Mouse (Mus musculus): ENCODE measurements around the gene Fxyd5. TPM values are rescaled to one million over a fixed set of nuclear protein-coding genes. Genes with fewer than 3 reads are reported as not detected.

The Fxyd5 gene
- polyA plus RNA-seq, 1 experiment from 2014 or later = 14.8 TPM

DNA sequence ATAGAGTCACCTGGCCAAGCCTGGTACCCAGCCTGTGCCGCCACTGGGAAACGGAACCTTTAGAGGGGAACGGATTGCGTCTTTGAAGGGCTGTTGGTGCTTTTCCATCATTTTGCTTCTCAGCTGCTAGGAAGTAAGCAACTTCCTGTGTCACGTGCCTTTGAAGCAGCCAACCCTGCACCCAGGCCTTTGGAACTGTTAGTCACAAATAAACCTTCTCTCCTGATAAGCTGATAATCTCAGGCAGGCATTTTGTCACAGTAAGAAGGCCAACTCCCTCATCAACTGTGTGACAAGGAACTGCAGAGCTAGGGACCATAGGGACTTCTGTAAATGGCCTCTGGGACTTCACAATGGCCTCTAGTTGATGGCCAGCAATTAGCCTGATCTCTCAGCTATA, 50.1 kb downstream of the Fxyd5 start:
- Histone ChIP-seq H3K9ac (no peak overlapping the region), H3K4me2 (replicated peaks) (no peak overlapping the region), H3K36me3 (replicated peaks; ENCODE audit: control insufficient read depth, insufficient read depth) (no peaks in the 10 kb centered on the region), H3K27me3 (ENCODE audit: control insufficient read depth, insufficient read depth, low read length) (no peaks in the 10 kb centered on the region), H3K9me3 (ENCODE audit: control insufficient read depth, low read length) (no peaks in the 10 kb centered on the region), H3K4me1 (replicated peaks; ENCODE audit: control insufficient read depth, insufficient read depth, low read length) (no peaks in the 10 kb centered on the region), H3K4me3 (replicated peaks; ENCODE audit: low read length) (no peak overlapping the region), H3K27ac (no peak overlapping the region)
- WGBS = 87% methylated on average over 5 of the region's 5 CpGs
- ATAC-seq (ENCODE audit: low FRiP score) (no peak), DNase-seq (ENCODE audit: low spot score) (no peak)

DNA sequence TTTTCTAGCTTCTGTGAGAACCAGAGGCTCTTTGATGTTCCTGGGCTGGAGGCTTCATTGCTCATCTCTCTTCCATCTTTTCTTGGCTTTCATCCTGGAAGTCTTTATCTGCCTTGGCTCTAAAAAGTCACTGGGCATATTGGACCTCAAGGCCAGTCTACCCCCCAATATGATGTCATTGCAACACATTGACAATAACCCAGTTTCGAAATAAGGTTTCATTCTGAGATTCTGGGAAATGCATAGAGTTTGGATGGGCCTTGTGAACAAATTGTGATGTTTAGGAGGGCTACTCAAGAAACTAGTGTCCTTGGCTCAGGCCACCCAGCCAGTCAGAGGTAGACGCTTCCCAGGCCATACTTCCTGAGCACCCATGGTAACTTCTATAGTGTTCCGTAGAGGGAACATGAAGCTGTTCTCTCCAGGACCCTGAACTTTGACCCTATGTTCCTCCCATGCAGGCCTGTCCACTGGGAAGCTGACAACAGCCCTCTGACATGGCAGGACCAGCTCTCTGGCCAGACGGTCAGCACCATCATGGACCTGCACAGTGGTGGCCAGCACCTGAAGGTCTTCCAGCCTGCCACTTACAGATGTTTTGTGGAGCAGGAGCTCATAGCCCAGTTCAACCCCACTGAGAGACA, 53.6 kb downstream of the Fxyd5 start:
- no peak overlapping the region for H3K9ac ChIP-seq
- WGBS = 83% methylated on average over 4 of the region's 4 CpGs
- H3K4me1 ChIP-seq (replicated peaks; ENCODE audit: control insufficient read depth, insufficient read depth, low read length) = no peaks in the 10 kb centered on the region
- ATAC-seq (ENCODE audit: low FRiP score) (no peak), DNase-seq (ENCODE audit: low spot score) (no peak)
- no peaks in the 10 kb centered on the region for H3K36me3 ChIP-seq (replicated peaks; ENCODE audit: control insufficient read depth, insufficient read depth)
- H3K4me2 ChIP-seq (replicated peaks) = no peak overlapping the region
- no peak overlapping the region for H3K27ac ChIP-seq
- H3K4me3 ChIP-seq (replicated peaks; ENCODE audit: low read length) = no peak overlapping the region
- H3K27me3 ChIP-seq (ENCODE audit: control insufficient read depth, insufficient read depth, low read length) = no peaks in the 10 kb centered on the region
- H3K9me3 ChIP-seq (ENCODE audit: control insufficient read depth, low read length) = no peaks in the 10 kb centered on the region

DNA sequence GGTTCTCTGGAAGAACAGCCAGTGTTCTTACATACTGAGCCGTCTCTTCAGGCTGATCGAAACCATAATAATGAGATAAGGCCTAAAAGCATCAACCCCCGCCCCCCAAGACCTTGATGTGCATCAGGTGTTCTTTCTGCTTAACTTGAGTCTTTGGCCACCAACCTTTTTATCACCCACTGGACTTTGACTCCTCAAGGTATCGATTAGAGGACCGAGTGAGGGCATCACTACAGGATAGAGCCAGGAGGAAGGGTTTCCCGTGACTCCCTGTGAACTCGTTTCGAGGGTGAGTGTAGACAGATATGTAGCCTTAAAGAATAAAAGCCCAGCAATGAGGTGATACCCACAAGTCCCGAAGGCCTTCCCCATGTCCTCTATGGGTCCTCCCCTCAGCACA, 56.9 kb downstream of the Fxyd5 start:
- Histone ChIP-seq H3K27ac (no peak overlapping the region), H3K9ac (no peak overlapping the region), H3K4me2 (replicated peaks) (no peak overlapping the region), H3K4me3 (replicated peaks; ENCODE audit: low read length) (no peak overlapping the region), H3K36me3 (replicated peaks; ENCODE audit: control insufficient read depth, insufficient read depth) (no peaks in the 10 kb centered on the region), H3K9me3 (ENCODE audit: control insufficient read depth, low read length) (no peaks in the 10 kb centered on the region), H3K27me3 (ENCODE audit: control insufficient read depth, insufficient read depth, low read length) (no peaks in the 10 kb centered on the region), H3K4me1 (replicated peaks; ENCODE audit: control insufficient read depth, insufficient read depth, low read length) (no peaks in the 10 kb centered on the region)
- WGBS = 87% methylated on average over 9 of the region's 9 CpGs
- DNase-seq (ENCODE audit: low spot score) (no peak), ATAC-seq (ENCODE audit: low FRiP score) (no peak)

Small RNAs within 50 kb of the gene (microRNA-seq; reads per million reads assigned to microRNA genes)
- not detected for gene Mir7050

Other genes with a start within 250 kb of the Fxyd5 start
- 0.22 TPM in 1 of 2 replicates, not detected in the other for gene Ffar2, start 218.7 kb downstream of the Fxyd5 start, polyA plus RNA-seq (2014; fragmentation: Nextera tagmentation; extraction: Ambion mirVana)
- gene Ffar3, start 186.3 kb downstream of the Fxyd5 start, polyA plus RNA-seq (2014; fragmentation: Nextera tagmentation; extraction: Ambion mirVana) = not detected in 2 replicates
- gene Ffar1, start 180.9 kb downstream of the Fxyd5 start, polyA plus RNA-seq (2014; fragmentation: Nextera tagmentation; extraction: Ambion mirVana) = not detected in 2 replicates
- gene Cd22, start 162.1 kb downstream of the Fxyd5 start, polyA plus RNA-seq (2014; fragmentation: Nextera tagmentation; extraction: Ambion mirVana) = 0.17 TPM in 1 of 2 replicates, not detected in the other
- gene Mag, start 127.6 kb downstream of the Fxyd5 start, polyA plus RNA-seq (2014; fragmentation: Nextera tagmentation; extraction: Ambion mirVana) = 3.4 and 4.3 TPM in 2 replicates
- not detected in 2 replicates for gene Hamp2, start 117.8 kb downstream of the Fxyd5 start, polyA plus RNA-seq (2014; fragmentation: Nextera tagmentation; extraction: Ambion mirVana)
- not detected in 2 replicates for gene Hamp, start 98.4 kb downstream of the Fxyd5 start, polyA plus RNA-seq (2014; fragmentation: Nextera tagmentation; extraction: Ambion mirVana)
- 24.9 and 26.5 TPM in 2 replicates for gene Usf2, start 85.7 kb downstream of the Fxyd5 start, polyA plus RNA-seq (2014; fragmentation: Nextera tagmentation; extraction: Ambion mirVana)
- 19.6 and 21.7 TPM in 2 replicates for gene Lsr, start 69.0 kb downstream of the Fxyd5 start, polyA plus RNA-seq (2014; fragmentation: Nextera tagmentation; extraction: Ambion mirVana)
- 0.22 and 1.0 TPM in 2 replicates for gene Fam187b, start 68.7 kb downstream of the Fxyd5 start, polyA plus RNA-seq (2014; fragmentation: Nextera tagmentation; extraction: Ambion mirVana)
- 236 and 249 TPM in 2 replicates for gene Fxyd7, start 9.0 kb upstream of the Fxyd5 start, polyA plus RNA-seq (2014; fragmentation: Nextera tagmentation; extraction: Ambion mirVana)
- gene Fxyd1, start 14.7 kb upstream of the Fxyd5 start, polyA plus RNA-seq (2014; fragmentation: Nextera tagmentation; extraction: Ambion mirVana) = 34.1 and 59.0 TPM in 2 replicates
- 0.28 and 0.60 TPM in 2 replicates for gene Lgi4, start 16.9 kb upstream of the Fxyd5 start, polyA plus RNA-seq (2014; fragmentation: Nextera tagmentation; extraction: Ambion mirVana)
- gene Fxyd3, start 34.2 kb upstream of the Fxyd5 start, polyA plus RNA-seq (2014; fragmentation: Nextera tagmentation; extraction: Ambion mirVana) = 0.66 TPM in 1 of 2 replicates, not detected in the other
- 0.55 and 0.67 TPM in 2 replicates for gene Hpn, start 72.8 kb upstream of the Fxyd5 start, polyA plus RNA-seq (2014; fragmentation: Nextera tagmentation; extraction: Ambion mirVana)
- gene Scn1b, start 84.5 kb upstream of the Fxyd5 start, polyA plus RNA-seq (2014; fragmentation: Nextera tagmentation; extraction: Ambion mirVana) = 13.0 and 18.3 TPM in 2 replicates
- gene Gramd1a, start 113.4 kb upstream of the Fxyd5 start, polyA plus RNA-seq (2014; fragmentation: Nextera tagmentation; extraction: Ambion mirVana) = 191 and 198 TPM in 2 replicates
- not detected in 2 replicates for gene Scgb2b2, start 248.0 kb upstream of the Fxyd5 start, polyA plus RNA-seq (2014; fragmentation: Nextera tagmentation; extraction: Ambion mirVana)
- not detected in 2 replicates for gene Scgb1b2, start 249.3 kb upstream of the Fxyd5 start, polyA plus RNA-seq (2014; fragmentation: Nextera tagmentation; extraction: Ambion mirVana)